Mouse (Mus musculus) cerebellum, adult 2 months (tissue): ENCODE measurements around the gene Prkag2. TPM values are rescaled to one million over a fixed set of nuclear protein-coding genes. Genes with fewer than 3 reads are reported as not detected.
A peak's percentile ranks its signal among the peaks of the same experiment; 100 is the strongest.

ENCODE experiments used
- DNase-seq, 2 experiments: peaks; one replicate each; pipeline ENCODE4 v3.0.0; 2021
- H3K27ac ChIP-seq: fragments of 200-500 bp; 2 replicates; pipeline ENCODE4 v1.5.1; 2012; ENCODE audit warnings: low read length, control low read depth, inconsistent platforms; ENCODE audit not compliant: insufficient read depth
- H3K27me3 ChIP-seq: fragments of 200-500 bp; 2 replicates; pipeline ENCODE4 v1.6.1; 2012; ENCODE audit warnings: inconsistent platforms, mild to moderate bottlenecking, low read length, moderate library complexity; ENCODE audit not compliant: control insufficient read depth, insufficient read depth
- H3K4me1 ChIP-seq: fragments of 200-500 bp; 2 replicates; pipeline ENCODE4 v1.6.1; 2011; ENCODE audit warnings: low read length; ENCODE audit not compliant: control insufficient read depth, insufficient read depth
- H3K4me3 ChIP-seq: fragments of 200-500 bp; replicated peaks from 2 replicates; pipeline ENCODE3; 2011; ENCODE audit warnings: mild to moderate bottlenecking, low read depth, low read length, control low read depth; ENCODE audit not compliant: insufficient read depth
- CTCF ChIP-seq: fragments of 200-500 bp; IDR thresholded peaks from 2 replicates; pipeline ENCODE4 v1.5.1; 2011; ENCODE audit warnings: low read depth, mild to moderate bottlenecking, control low read depth, low read length, moderate library complexity, borderline replicate concordance; ENCODE audit not compliant: insufficient read depth
- POLR2A ChIP-seq: fragments of 200-500 bp; IDR thresholded peaks from 2 replicates; pipeline ENCODE4 v1.6.1; 2011; ENCODE audit warnings: low read length, control low read depth, borderline replicate concordance; ENCODE audit not compliant: insufficient read depth
- WGBS: fragments of 180-500 bp; shearing (Covaris S2); methylation state at CpG from one replicate; pipeline ENCODE4 v1.1.7; 2018; 5-methylcytosine and 5-hydroxymethylcytosine counted together
- polyA plus RNA-seq: library from polyadenylated mRNA; depleted of rRNA; stranded (reverse); fragments of >200 nt; gene quantifications from 2 replicates; pipeline ENCODE4 v1.2.3, GENCODE M21; 2012

The Prkag2 gene
- polyA plus RNA-seq, 1 experiment: 92.0 TPM

- Histone ChIP-seq H3K27ac (0 out of 2 replicates have a peak overlapping the region, but pooled peaks have one; percentile 7), H3K4me1 (peaks cover 33% of the 10 kb centered on the region), H3K27me3 (no peaks in the 10 kb centered on the region), H3K4me3 (no peak overlapping the region)
- TF ChIP-seq CTCF: no peak
- TF ChIP-seq POLR2A: no peak
- DNase-seq: peak in 1 of 2 experiments; percentile 47
- 61% methylated on average over 4 of the region's 4 CpGs for WGBS
Measured at GRCm38 (mm10) chr5:24904001-24904400, 196.4 kb downstream of the Prkag2 start.

GRCm38 (mm10) chr5:24902835-24903234, 197.6 kb downstream of the Prkag2 start:
- DNase-seq: peak; percentile 55
- H3K4me1 ChIP-seq: peaks cover 33% of the 10 kb centered on the region
- TF ChIP-seq CTCF: peak; percentile 71
- TF ChIP-seq POLR2A: no peak
- H3K27ac ChIP-seq: no peak overlapping the region
- H3K4me3 ChIP-seq: no peak overlapping the region
- 15% methylated on average over 4 of the region's 4 CpGs for WGBS
- H3K27me3 ChIP-seq: no peaks in the 10 kb centered on the region

- Histone ChIP-seq H3K4me1 (peaks cover 20% of the 10 kb centered on the region), H3K27ac (no peak overlapping the region), H3K27me3 (no peaks in the 10 kb centered on the region), H3K4me3 (no peak overlapping the region)
- TF ChIP-seq CTCF (no peak), POLR2A (no peak)
- WGBS: 79% methylated on average over 4 of the region's 4 CpGs
- no peak for DNase-seq
Measured at GRCm38 (mm10) chr5:24895606-24896005, 204.8 kb downstream of the Prkag2 start.

GRCm38 (mm10) chr5:24894814-24895213, 205.6 kb downstream of the Prkag2 start:
- H3K4me3 ChIP-seq: no peak overlapping the region
- peaks cover 17% of the 10 kb centered on the region for H3K4me1 ChIP-seq
- no peak for TF ChIP-seq POLR2A
- no peaks in the 10 kb centered on the region for H3K27me3 ChIP-seq
- no peak overlapping the region for H3K27ac ChIP-seq
- no peak for DNase-seq
- WGBS: 59% methylated on average over 1 of the region's 1 CpGs

- Histone ChIP-seq H3K27me3 (no peaks in the 10 kb centered on the region), H3K4me3 (no peak overlapping the region), H3K4me1 (peaks cover 17% of the 10 kb centered on the region), H3K27ac (no peak overlapping the region)
- WGBS: 91% methylated on average over 11 of the region's 11 CpGs
- no peak for DNase-seq
- no peak for TF ChIP-seq CTCF
- TF ChIP-seq POLR2A: no peak
Measured at GRCm38 (mm10) chr5:24892461-24892860, 208.0 kb downstream of the Prkag2 start.

- DNase-seq: no peak
- 72% methylated on average over 9 of the region's 9 CpGs for WGBS
- no peaks in the 10 kb centered on the region for H3K27me3 ChIP-seq
Measured at GRCm38 (mm10) chr5:24889860-24890259, 210.6 kb downstream of the Prkag2 start.

GRCm38 (mm10) chr5:24888874-24889591, 211.4 kb downstream of the Prkag2 start:
- H3K27me3 ChIP-seq: no peaks in the 10 kb centered on the region
- DNase-seq: no peak
- no peak overlapping the region for H3K4me3 ChIP-seq
- H3K4me1 ChIP-seq: peaks cover 7% of the 10 kb centered on the region
- 83% methylated on average over 11 of the region's 11 CpGs for WGBS
- no peak for TF ChIP-seq POLR2A
- no peak for TF ChIP-seq CTCF
- no peak overlapping the region for H3K27ac ChIP-seq

More at GRCm38 (mm10) chr5:24889860-24890259, 210.6 kb downstream of the Prkag2 start:
- TF ChIP-seq CTCF (no peak), POLR2A (no peak)
- H3K27ac ChIP-seq: no peak overlapping the region
- H3K4me3 ChIP-seq: no peak overlapping the region
- peaks cover 13% of the 10 kb centered on the region for H3K4me1 ChIP-seq

GRCm38 (mm10) chr5:24887271-24887670, 213.2 kb downstream of the Prkag2 start:
- H3K27ac ChIP-seq: no peak overlapping the region
- 87% methylated on average over 8 of the region's 8 CpGs for WGBS
- no peak for DNase-seq
- H3K27me3 ChIP-seq: no peaks in the 10 kb centered on the region
- no peak for TF ChIP-seq POLR2A
- TF ChIP-seq CTCF: no peak
- no peak overlapping the region for H3K4me3 ChIP-seq
- H3K4me1 ChIP-seq: no peaks in the 10 kb centered on the region
